Mouse (Mus musculus) intestine, embryonic 14.5 days (tissue): Measurements from ENCODE around the gene Fgfr2. TPM values are rescaled to one million over a fixed set of nuclear protein-coding genes. Genes with fewer than 3 reads are reported as not detected.
A peak's percentile ranks its signal among the peaks of the same experiment; 100 is the strongest.

ENCODE experiments used
- ATAC-seq: fragments of 200-750 bp; cut with Nextera tagmentation; replicated peaks from 2 replicates; pipeline ENCODE4 v1.8.0; 2017; ENCODE audit warnings: low read depth, moderate number of reproducible peaks, moderate TSS enrichment, moderate library complexity; ENCODE audit not compliant: low FRiP score, low TSS enrichment
- DNase-seq: peaks from one replicate; pipeline ENCODE4 v3.0.0-alpha.2; 2018; ENCODE audit warnings: low spot score
- H3K27ac ChIP-seq: fragments of 300-500 bp; sonication (generic); 2 replicates; pipeline ENCODE4 v1.5.1; 2014; ENCODE audit warnings: low read depth, mild to moderate bottlenecking, control low read depth
- H3K27me3 ChIP-seq: fragments of 300-500 bp; sonication (generic); replicated peaks from 2 replicates; pipeline ENCODE4 v1.6.1; 2014; ENCODE audit warnings: low read length, control low read depth; ENCODE audit not compliant: control insufficient read depth, insufficient read depth
- H3K36me3 ChIP-seq: fragments of 300-500 bp; sonication (generic); 2 replicates; pipeline ENCODE4 v1.6.1; 2014; ENCODE audit warnings: low read length, control low read depth; ENCODE audit not compliant: control insufficient read depth, insufficient read depth
- H3K4me1 ChIP-seq: fragments of 300-500 bp; sonication (generic); replicated peaks from 2 replicates; pipeline ENCODE4 v1.6.1; 2014; ENCODE audit warnings: low read length, control low read depth, mixed read lengths; ENCODE audit not compliant: control insufficient read depth, insufficient read depth
- H3K4me2 ChIP-seq: fragments of 300-500 bp; sonication (generic); 2 replicates; pipeline ENCODE4 v1.6.1; 2014; ENCODE audit warnings: low read length
- H3K4me3 ChIP-seq: fragments of 300-500 bp; sonication (generic); 2 replicates; pipeline ENCODE4 v1.5.1; 2014; ENCODE audit warnings: low read depth, low read length, control low read depth, mixed read lengths
- H3K9ac ChIP-seq: fragments of 300-500 bp; sonication (generic); 2 replicates; pipeline ENCODE4 v1.6.1; 2014; ENCODE audit warnings: mild to moderate bottlenecking, low read length
- H3K9me3 ChIP-seq: fragments of 300-500 bp; sonication (generic); 2 replicates; pipeline ENCODE4 v1.6.1; 2016; ENCODE audit warnings: low read length, control low read depth; ENCODE audit not compliant: control insufficient read depth
- WGBS: fragments of 180-500 bp; shearing (Covaris S2); extraction: QIAGEN DNeasy Blood & Tissue Kit; methylation state at CpG from one replicate; pipeline ENCODE4 v1.1.7; 2014; 5-methylcytosine and 5-hydroxymethylcytosine counted together
- polyA plus RNA-seq: library from polyadenylated mRNA; unstranded; fragments of >200 nt; fragmentation: Nextera tagmentation; extraction: Ambion mirVana; gene quantifications from 2 replicates; pipeline ENCODE4 v1.2.1, GENCODE M21; 2014

Fgfr2 gene
- polyA plus RNA-seq, 1 experiment from 2014 or later: 105 TPM

- no peak overlapping the region for H3K4me3 ChIP-seq
- WGBS: 65% methylated on average over 12 of the region's 12 CpGs
Observed at GRCm38 (mm10) chr7:130985193-130985592, 2138.0 kb downstream of the Fgfr2 start.

GRCm38 (mm10) chr7:130984294-130984693, 2138.9 kb downstream of the Fgfr2 start:
- Histone ChIP-seq H3K4me2 (no peak overlapping the region), H3K4me3 (no peak overlapping the region), H3K27me3 (no peaks in the 10 kb centered on the region), H3K36me3 (no peaks in the 10 kb centered on the region), H3K9ac (no peak overlapping the region), H3K4me1 (peaks cover 12% of the 10 kb centered on the region; the same call in 1 of the 2 replicates), H3K27ac (no peak overlapping the region), H3K9me3 (no peaks in the 10 kb centered on the region)
- WGBS: 82% methylated on average over 7 of the region's 7 CpGs
- DNase-seq: no peak
- ATAC-seq: no peak

More at GRCm38 (mm10) chr7:130985193-130985592, 2138.0 kb downstream of the Fgfr2 start:
- no peaks in the 10 kb centered on the region for H3K9me3 ChIP-seq
- H3K9ac ChIP-seq: no peak overlapping the region
- ATAC-seq (no peak), DNase-seq (no peak)
- no peak overlapping the region for H3K27ac ChIP-seq
- H3K27me3 ChIP-seq: no peaks in the 10 kb centered on the region
- H3K4me2 ChIP-seq: no peak overlapping the region
- H3K4me1 ChIP-seq: peaks cover 12% of the 10 kb centered on the region; the same call in 1 of the 2 replicates
- no peaks in the 10 kb centered on the region for H3K36me3 ChIP-seq

- WGBS: 78% methylated on average over 3 of the region's 3 CpGs
- ATAC-seq: no peak
Observed at GRCm38 (mm10) chr7:130982881-130983280, 2140.3 kb downstream of the Fgfr2 start.

GRCm38 (mm10) chr7:130982371-130982770, 2140.8 kb downstream of the Fgfr2 start:
- H3K9me3 ChIP-seq: no peaks in the 10 kb centered on the region
- 0 out of 2 replicates have a peak, but pooled peaks cover 10% of the 10 kb centered on the region for H3K4me1 ChIP-seq
- 26% methylated on average over 4 of the region's 4 CpGs for WGBS
- DNase-seq (no peak), ATAC-seq (peak; percentile 73)
- no peaks in the 10 kb centered on the region for H3K36me3 ChIP-seq
- no peaks in the 10 kb centered on the region for H3K27me3 ChIP-seq
- no peak overlapping the region for H3K4me3 ChIP-seq
- H3K4me2 ChIP-seq: no peak overlapping the region
- H3K9ac ChIP-seq: no peak overlapping the region
- no peak overlapping the region for H3K27ac ChIP-seq

More at GRCm38 (mm10) chr7:130982881-130983280, 2140.3 kb downstream of the Fgfr2 start:
- H3K4me2 ChIP-seq: no peak overlapping the region
- H3K9me3 ChIP-seq: no peaks in the 10 kb centered on the region
- H3K36me3 ChIP-seq: no peaks in the 10 kb centered on the region
- no peak overlapping the region for H3K4me3 ChIP-seq
- no peak overlapping the region for H3K9ac ChIP-seq
- H3K27ac ChIP-seq: no peak overlapping the region
- no peaks in the 10 kb centered on the region for H3K27me3 ChIP-seq
- DNase-seq: no peak
- 0 out of 2 replicates have a peak, but pooled peaks cover 6% of the 10 kb centered on the region for H3K4me1 ChIP-seq

- H3K4me2 ChIP-seq: no peak overlapping the region
- no peak for DNase-seq
- H3K4me3 ChIP-seq: no peak overlapping the region
- ATAC-seq: no peak
- no peak overlapping the region for H3K9ac ChIP-seq
- H3K4me1 ChIP-seq: 0 out of 2 replicates have a peak, but pooled peaks cover 5% of the 10 kb centered on the region
- WGBS: 87% methylated on average over 5 of the region's 5 CpGs
- H3K27me3 ChIP-seq: no peaks in the 10 kb centered on the region
- H3K9me3 ChIP-seq: no peaks in the 10 kb centered on the region
- H3K27ac ChIP-seq: no peak overlapping the region
- no peaks in the 10 kb centered on the region for H3K36me3 ChIP-seq
Observed at GRCm38 (mm10) chr7:130980130-130980529, 2143.0 kb downstream of the Fgfr2 start.

- Histone ChIP-seq H3K27me3 (no peaks in the 10 kb centered on the region), H3K4me2 (no peak overlapping the region), H3K36me3 (no peaks in the 10 kb centered on the region), H3K4me1 (0 out of 2 replicates have a peak, but pooled peaks cover 4% of the 10 kb centered on the region), H3K9me3 (no peaks in the 10 kb centered on the region), H3K27ac (no peak overlapping the region), H3K9ac (no peak overlapping the region), H3K4me3 (no peak overlapping the region)
- ATAC-seq (no peak), DNase-seq (no peak)
- WGBS: 61% methylated on average over 1 of the region's 1 CpGs
Observed at GRCm38 (mm10) chr7:130978545-130978944, 2144.6 kb downstream of the Fgfr2 start.

- Histone ChIP-seq H3K4me1 (0 out of 2 replicates have a peak, but pooled peaks cover 4% of the 10 kb centered on the region), H3K27ac (no peak overlapping the region), H3K27me3 (no peaks in the 10 kb centered on the region), H3K9ac (no peak overlapping the region), H3K9me3 (no peaks in the 10 kb centered on the region), H3K4me3 (no peak overlapping the region), H3K4me2 (no peak overlapping the region), H3K36me3 (no peaks in the 10 kb centered on the region)
- DNase-seq (no peak), ATAC-seq (no peak)
- 57% methylated on average over 5 of the region's 5 CpGs for WGBS
Observed at GRCm38 (mm10) chr7:130977794-130978521, 2145.2 kb downstream of the Fgfr2 start.

- ATAC-seq (no peak), DNase-seq (no peak)
- no peaks in the 10 kb centered on the region for H3K36me3 ChIP-seq
- H3K4me3 ChIP-seq: no peak overlapping the region
- no peak overlapping the region for H3K27ac ChIP-seq
- WGBS: 47% methylated on average over 13 of the region's 13 CpGs
- no peaks in the 10 kb centered on the region for H3K9me3 ChIP-seq
- H3K9ac ChIP-seq: no peak overlapping the region
- H3K27me3 ChIP-seq: no peaks in the 10 kb centered on the region
- 0 out of 2 replicates have a peak, but pooled peaks cover 4% of the 10 kb centered on the region for H3K4me1 ChIP-seq
- H3K4me2 ChIP-seq: no peak overlapping the region
Observed at GRCm38 (mm10) chr7:130976305-130976935, 2146.7 kb downstream of the Fgfr2 start.
